Mouse (Mus musculus) embryonic facial prominence, embryonic 13.5 days (tissue): ENCODE measurements around the gene Wdr11. TPM values are rescaled to one million over a fixed set of nuclear protein-coding genes. Genes with fewer than 3 reads are reported as not detected.

Experiments used
- ATAC-seq: fragments of 200-750 bp; cut with Nextera tagmentation; 2 replicates; pipeline ENCODE4 v1.8.0; 2017; ENCODE audit warnings: low read depth; ENCODE audit not compliant: insufficient number of reproducible peaks, insufficient read depth, low FRiP score, low TSS enrichment
- H3K27ac ChIP-seq: fragments of 300-500 bp; sonication (generic); 2 replicates; pipeline ENCODE4 v1.5.1; 2015; ENCODE audit warnings: moderate library complexity, mild to moderate bottlenecking, inconsistent platforms
- H3K27me3 ChIP-seq: fragments of 300-500 bp; sonication (generic); 2 replicates; pipeline ENCODE4 v1.6.1; 2015; ENCODE audit warnings: mild to moderate bottlenecking, inconsistent platforms
- H3K36me3 ChIP-seq: fragments of 300-500 bp; sonication (generic); 2 replicates; pipeline ENCODE4 v1.6.1; 2015; ENCODE audit warnings: mild to moderate bottlenecking, inconsistent platforms
- H3K4me1 ChIP-seq: fragments of 300-500 bp; sonication (generic); 2 replicates; pipeline ENCODE4 v1.6.1; 2015; ENCODE audit warnings: inconsistent platforms
- H3K4me2 ChIP-seq: fragments of 300-500 bp; sonication (generic); 2 replicates; pipeline ENCODE4 v1.6.1; 2015; ENCODE audit warnings: moderate library complexity, mild to moderate bottlenecking, inconsistent platforms
- H3K4me3 ChIP-seq: fragments of 300-500 bp; sonication (generic); 2 replicates; pipeline ENCODE4 v1.5.1; 2015; ENCODE audit warnings: mild to moderate bottlenecking, inconsistent platforms
- H3K9ac ChIP-seq: fragments of 300-500 bp; sonication (generic); 2 replicates; pipeline ENCODE4 v1.6.1; 2015; ENCODE audit warnings: mild to moderate bottlenecking, inconsistent platforms
- H3K9me3 ChIP-seq: fragments of 300-500 bp; sonication (generic); 2 replicates; pipeline ENCODE4 v1.6.1; 2016; ENCODE audit warnings: inconsistent platforms
- WGBS: fragments of 180-500 bp; shearing (Covaris S2); methylation state at CpG from one replicate; pipeline ENCODE4 v1.1.7; 2015; ENCODE audit warnings: mixed read lengths; 5-methylcytosine and 5-hydroxymethylcytosine counted together
- polyA plus RNA-seq: library from polyadenylated mRNA; unstranded; fragments of >200 nt; fragmentation: Nextera tagmentation; extraction: Ambion mirVana; gene quantifications from 2 replicates; pipeline ENCODE4 v1.2.1, GENCODE M21; 2015

Gene Wdr11
- polyA plus RNA-seq = 42.2 and 44.2 TPM in 2 replicates

DNA sequence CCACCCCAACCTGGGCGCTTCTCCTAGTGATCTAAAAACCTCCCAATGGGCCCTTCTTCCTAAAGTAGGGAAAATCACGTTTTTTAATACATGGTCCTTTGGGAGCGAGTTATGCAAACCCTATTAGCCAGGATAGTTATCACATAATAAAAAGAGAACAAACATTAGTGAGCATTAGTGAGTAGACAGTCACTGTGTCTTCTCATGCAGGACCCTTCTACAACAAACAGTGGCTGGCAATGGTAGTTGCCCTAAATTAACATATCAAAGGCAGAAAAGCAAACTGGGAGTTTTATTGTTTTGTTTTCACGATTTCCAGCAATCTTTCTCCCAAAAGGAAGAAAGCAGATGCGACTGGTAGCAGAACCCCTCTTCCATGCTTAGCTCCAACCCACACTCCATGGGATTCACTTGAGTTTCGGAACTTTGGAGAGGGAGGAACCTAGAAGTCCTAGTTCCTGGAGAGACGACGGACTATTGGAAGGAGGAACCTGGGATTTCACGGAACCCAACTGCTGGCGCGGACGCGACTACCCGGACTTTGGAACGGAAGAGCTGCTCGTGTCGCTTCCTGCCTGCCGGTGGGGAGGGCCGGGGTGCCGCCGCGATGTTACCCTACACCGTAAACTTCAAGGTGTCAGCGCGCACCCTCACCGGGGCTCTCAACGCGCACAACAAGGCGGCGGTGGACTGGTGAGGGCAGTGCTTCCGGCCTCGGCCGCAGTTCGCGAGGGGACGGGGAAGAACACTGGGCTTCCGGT lies at the start of gene Wdr11:
Gene Wdr11, plus strand, starts transcription at position 493 of the 761 bp plus-strand sequence.
- H3K9me3 ChIP-seq = no peaks in the 10 kb centered on the region
- peak within 1 kb of the TSS; percentile 95 for H3K27ac ChIP-seq
- H3K9ac ChIP-seq = peak within 1 kb of the TSS; percentile 90
- H3K4me3 ChIP-seq = peak within 1 kb of the TSS; percentile 82
- peaks cover 15% of the 10 kb centered on the region for H3K4me1 ChIP-seq
- H3K36me3 ChIP-seq = peaks cover 9% of the 10 kb centered on the region
- WGBS = 4% methylated on average over 37 of the region's 37 CpGs
- peak within 1 kb of the TSS; percentile 73 for H3K4me2 ChIP-seq
- ATAC-seq = peak; percentile 76; the same call in 1 of the 2 replicates
- no peaks in the 10 kb centered on the region; the same call in 1 of the 2 replicates for H3K27me3 ChIP-seq

DNA sequence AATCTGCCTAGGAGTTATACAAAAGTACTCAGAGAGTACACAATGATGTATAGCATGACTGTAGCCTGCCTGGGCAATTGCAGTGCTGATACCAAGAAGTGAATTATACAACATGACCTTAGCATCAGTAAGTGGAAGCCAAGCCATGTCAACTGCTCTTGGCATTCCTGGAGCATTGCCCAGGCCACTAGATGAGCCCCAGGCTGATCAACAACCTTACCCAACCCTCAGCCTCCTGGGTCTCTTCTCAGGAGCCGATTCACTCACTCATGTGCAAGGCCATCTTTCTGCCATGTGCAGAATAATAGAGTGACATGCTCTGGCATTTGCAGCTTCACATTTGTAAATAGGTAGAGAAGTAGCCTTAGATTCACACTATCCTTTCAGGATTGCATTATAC lies 24.1 kb upstream of the Wdr11 start:
- no peak for ATAC-seq
- no peaks in the 10 kb centered on the region for H3K36me3 ChIP-seq
- 91% methylated on average over 1 of the region's 1 CpGs for WGBS
- H3K9ac ChIP-seq = no peak overlapping the region
- no peaks in the 10 kb centered on the region for H3K27me3 ChIP-seq
- H3K4me1 ChIP-seq = peaks cover 3% of the 10 kb centered on the region; the same call in 1 of the 2 replicates
- H3K4me3 ChIP-seq = no peak overlapping the region
- no peak overlapping the region for H3K27ac ChIP-seq
- H3K4me2 ChIP-seq = no peak overlapping the region
- H3K9me3 ChIP-seq = no peaks in the 10 kb centered on the region

- WGBS = 53% methylated on average over 2 of the region's 2 CpGs
- Histone ChIP-seq H3K4me1 (peaks cover 3% of the 10 kb centered on the region; the same call in 1 of the 2 replicates), H3K9ac (no peak overlapping the region), H3K36me3 (no peaks in the 10 kb centered on the region), H3K27me3 (no peaks in the 10 kb centered on the region), H3K27ac (no peak overlapping the region), H3K4me2 (no peak overlapping the region), H3K4me3 (no peak overlapping the region), H3K9me3 (no peaks in the 10 kb centered on the region)
- ATAC-seq = no peak
These were observed 23.3 kb upstream of the Wdr11 start for GRCm38 (mm10) chr7:129568338-129568737.

GRCm38 (mm10) chr7:129574471-129574870 lies 17.2 kb upstream of the Wdr11 start:
- no peak for ATAC-seq
- H3K4me3 ChIP-seq = no peak overlapping the region
- no peak overlapping the region for H3K4me2 ChIP-seq
- H3K4me1 ChIP-seq = no peaks in the 10 kb centered on the region
- no peak overlapping the region for H3K27ac ChIP-seq
- H3K36me3 ChIP-seq = no peaks in the 10 kb centered on the region
- H3K9ac ChIP-seq = no peak overlapping the region
- no peaks in the 10 kb centered on the region for H3K9me3 ChIP-seq
- WGBS = 72% methylated on average over 4 of the region's 4 CpGs
- H3K27me3 ChIP-seq = no peaks in the 10 kb centered on the region; the same call in 1 of the 2 replicates

GRCm38 (mm10) chr7:129575110-129575784 lies 16.4 kb upstream of the Wdr11 start:
- H3K27me3 ChIP-seq = no peaks in the 10 kb centered on the region; the same call in 1 of the 2 replicates
- H3K4me2 ChIP-seq = no peak overlapping the region
- H3K4me3 ChIP-seq = no peak overlapping the region
- no peak overlapping the region for H3K9ac ChIP-seq
- no peaks in the 10 kb centered on the region for H3K4me1 ChIP-seq
- no peak overlapping the region for H3K27ac ChIP-seq
- no peaks in the 10 kb centered on the region for H3K36me3 ChIP-seq
- no peak for ATAC-seq
- 36% methylated on average over 7 of the region's 7 CpGs for WGBS
- H3K9me3 ChIP-seq = no peaks in the 10 kb centered on the region

DNA sequence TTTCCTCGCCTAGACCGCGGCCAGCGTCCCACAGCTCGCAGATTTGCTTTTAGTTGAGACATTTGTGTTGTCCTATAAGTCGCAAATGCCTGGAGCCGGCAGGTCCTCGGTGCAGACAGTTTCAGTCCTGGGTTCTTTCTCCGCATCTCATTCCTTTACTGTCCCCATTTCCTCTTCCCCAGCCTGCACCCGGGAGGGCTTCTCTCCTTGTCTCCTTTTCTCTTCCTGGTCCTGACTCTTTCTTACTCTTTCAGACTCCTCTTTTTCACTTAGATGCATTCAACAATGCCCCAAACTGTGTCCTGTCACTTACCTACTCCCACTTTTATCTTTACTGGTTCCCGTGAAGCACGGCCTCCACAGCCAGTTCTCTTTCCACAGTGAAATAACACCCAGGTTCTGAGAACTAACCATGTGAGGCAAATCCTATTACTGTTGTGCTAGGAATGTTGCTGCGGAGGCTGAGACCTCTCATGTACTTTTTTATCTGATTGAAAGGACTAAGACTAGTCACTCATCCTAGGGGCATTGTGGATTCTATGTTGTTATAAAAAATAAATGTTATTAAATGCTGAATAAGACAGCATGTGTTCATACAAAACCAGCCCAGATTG lies 576 bp downstream of the Wdr11 start:
- H3K9me3 ChIP-seq = no peaks in the 10 kb centered on the region
- H3K4me2 ChIP-seq = peak overlapping the region; percentile 73
- WGBS = 2% methylated on average over 13 of the region's 13 CpGs
- H3K4me3 ChIP-seq = peak overlapping the region; percentile 82
- H3K36me3 ChIP-seq = peaks cover 16% of the 10 kb centered on the region
- peaks cover 15% of the 10 kb centered on the region for H3K4me1 ChIP-seq
- peak overlapping the region; percentile 95 for H3K27ac ChIP-seq
- ATAC-seq = no peak; the same call in 1 of the 2 replicates
- H3K9ac ChIP-seq = peak overlapping the region; percentile 90
- H3K27me3 ChIP-seq = no peaks in the 10 kb centered on the region; the same call in 1 of the 2 replicates

- H3K27me3 ChIP-seq = no peaks in the 10 kb centered on the region
- WGBS = 98% methylated on average over 2 of the region's 2 CpGs
- H3K9me3 ChIP-seq = no peaks in the 10 kb centered on the region
- peaks cover 10% of the 10 kb centered on the region for H3K4me1 ChIP-seq
- peaks cover 42% of the 10 kb centered on the region for H3K36me3 ChIP-seq
- no peak overlapping the region for H3K9ac ChIP-seq
- H3K27ac ChIP-seq = no peak overlapping the region
- no peak overlapping the region for H3K4me2 ChIP-seq
- H3K4me3 ChIP-seq = no peak overlapping the region
- no peak for ATAC-seq
These were observed 5.5 kb downstream of the Wdr11 start for GRCm38 (mm10) chr7:129597186-129597585.

GRCm38 (mm10) chr7:129606291-129606690 lies 14.6 kb downstream of the Wdr11 start:
- Histone ChIP-seq H3K36me3 (peaks cover 85% of the 10 kb centered on the region), H3K4me2 (no peak overlapping the region), H3K27me3 (no peaks in the 10 kb centered on the region), H3K9me3 (no peaks in the 10 kb centered on the region), H3K9ac (no peak overlapping the region), H3K27ac (no peak overlapping the region), H3K4me1 (no peaks in the 10 kb centered on the region), H3K4me3 (no peak overlapping the region)
- ATAC-seq = no peak
- WGBS = 94% methylated on average over 8 of the region's 8 CpGs

DNA sequence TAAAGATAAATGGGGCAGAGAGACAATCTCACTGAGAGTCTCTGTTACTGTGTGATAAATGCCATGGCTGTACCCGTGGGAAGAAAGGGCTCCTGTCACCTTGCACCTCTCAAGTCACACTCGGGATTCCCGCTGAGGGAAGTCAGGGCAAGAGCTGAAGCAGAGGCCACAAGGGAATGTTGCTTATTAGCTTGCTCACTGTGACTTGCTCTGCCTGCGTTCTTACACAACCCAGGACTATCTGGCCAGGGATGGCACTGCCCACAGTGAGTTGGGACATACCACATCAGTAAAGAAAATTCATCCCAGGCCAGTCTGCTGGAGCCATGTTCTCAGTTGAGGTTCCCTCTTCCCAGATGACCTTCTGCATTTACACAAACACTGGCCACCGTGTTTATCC lies 29.5 kb downstream of the Wdr11 start:
- no peaks in the 10 kb centered on the region for H3K27me3 ChIP-seq
- no peak overlapping the region for H3K4me3 ChIP-seq
- H3K36me3 ChIP-seq = peaks cover 75% of the 10 kb centered on the region
- H3K4me1 ChIP-seq = no peaks in the 10 kb centered on the region
- no peak for ATAC-seq
- no peak overlapping the region for H3K4me2 ChIP-seq
- H3K9ac ChIP-seq = no peak overlapping the region
- no peak overlapping the region for H3K27ac ChIP-seq
- 91% methylated on average over 5 of the region's 5 CpGs for WGBS
- H3K9me3 ChIP-seq = no peaks in the 10 kb centered on the region

GRCm38 (mm10) chr7:129630351-129630750 lies 38.7 kb downstream of the Wdr11 start:
- Histone ChIP-seq H3K4me3 (no peak overlapping the region), H3K36me3 (peaks cover 90% of the 10 kb centered on the region), H3K4me2 (no peak overlapping the region), H3K4me1 (no peaks in the 10 kb centered on the region), H3K27ac (no peak overlapping the region), H3K9me3 (no peaks in the 10 kb centered on the region), H3K27me3 (no peaks in the 10 kb centered on the region), H3K9ac (no peak overlapping the region)
- 94% methylated on average over 7 of the region's 7 CpGs for WGBS
- no peak for ATAC-seq

- 92% methylated on average over 6 of the region's 6 CpGs for WGBS
- H3K9ac ChIP-seq = no peak overlapping the region
- no peak overlapping the region for H3K4me3 ChIP-seq
- H3K4me2 ChIP-seq = no peak overlapping the region
- H3K27ac ChIP-seq = no peak overlapping the region
- no peaks in the 10 kb centered on the region for H3K27me3 ChIP-seq
- no peak for ATAC-seq
- peaks cover 91% of the 10 kb centered on the region for H3K36me3 ChIP-seq
- H3K4me1 ChIP-seq = no peaks in the 10 kb centered on the region
- H3K9me3 ChIP-seq = no peaks in the 10 kb centered on the region
These were observed 39.8 kb downstream of the Wdr11 start for GRCm38 (mm10) chr7:129631453-129631852.
